Mouse (Mus musculus): Measurements from ENCODE around the gene Plgrkt.
A peak's percentile ranks its signal among the peaks of the same experiment; 100 is the strongest.

Plgrkt gene

GRCm38 (mm10) chr19:29354895-29355877, 12.0 kb downstream of the Plgrkt start:
- peak; percentile 82 for DNase-seq (ENCODE audit: low spot score)

- no peak for DNase-seq (ENCODE audit: low spot score)
These were observed 16.2 kb downstream of the Plgrkt start for GRCm38 (mm10) chr19:29350991-29351390.

GRCm38 (mm10) chr19:29345636-29346035, 21.6 kb downstream of the Plgrkt start:
- DNase-seq (ENCODE audit: low spot score), result no peak

- no peak for DNase-seq (ENCODE audit: low spot score)
These were observed 22.3 kb downstream of the Plgrkt start for GRCm38 (mm10) chr19:29344868-29345267.

GRCm38 (mm10) chr19:29342281-29342680, 24.9 kb downstream of the Plgrkt start:
- no peak for DNase-seq (ENCODE audit: low spot score)

GRCm38 (mm10) chr19:29341029-29341428, 26.2 kb downstream of the Plgrkt start:
- DNase-seq (ENCODE audit: low spot score), result no peak

GRCm38 (mm10) chr19:29336624-29337023, 30.6 kb downstream of the Plgrkt start:
- DNase-seq (ENCODE audit: low spot score), result no peak

GRCm38 (mm10) chr19:29334068-29334745, 33.0 kb downstream of the Plgrkt start, which contains the start of gene Rln1:
Gene Rln1, minus strand, starts transcription at chr19:29334670.
- DNase-seq (ENCODE audit: low spot score), result peak; percentile 71

- DNase-seq (ENCODE audit: low spot score), result no peak
These were observed 40.2 kb downstream of the Plgrkt start for GRCm38 (mm10) chr19:29326822-29327552.

GRCm38 (mm10) chr19:29326396-29326795, 40.8 kb downstream of the Plgrkt start:
- no peak for DNase-seq (ENCODE audit: low spot score)

- no peak for DNase-seq (ENCODE audit: low spot score)
These were observed 41.4 kb downstream of the Plgrkt start for GRCm38 (mm10) chr19:29325852-29326180.

- peak; percentile 71 for DNase-seq (ENCODE audit: low spot score)
These were observed 41.9 kb downstream of the Plgrkt start, which contains the start of gene Insl6 for GRCm38 (mm10) chr19:29325053-29325851. Gene Insl6, minus strand, starts transcription at chr19:29325356.

GRCm38 (mm10) chr19:29323416-29324049, 43.7 kb downstream of the Plgrkt start:
- DNase-seq (ENCODE audit: low spot score), result no peak

- DNase-seq (ENCODE audit: low spot score), result no peak
These were observed 54.5 kb downstream of the Plgrkt start for GRCm38 (mm10) chr19:29312661-29313060.

GRCm38 (mm10) chr19:29311791-29312190, 55.4 kb downstream of the Plgrkt start:
- no peak for DNase-seq (ENCODE audit: low spot score)

- DNase-seq (ENCODE audit: low spot score), result no peak
These were observed 58.4 kb downstream of the Plgrkt start for GRCm38 (mm10) chr19:29308832-29309231.

- no peak for DNase-seq (ENCODE audit: low spot score)
These were observed 65.1 kb downstream of the Plgrkt start for GRCm38 (mm10) chr19:29302119-29302518.

- DNase-seq (ENCODE audit: low spot score), result no peak
These were observed 66.3 kb downstream of the Plgrkt start for GRCm38 (mm10) chr19:29300919-29301318.

Data from MN1 (cell line).